Mouse (Mus musculus) T-helper 17 cell (primary cell): ENCODE data around the gene Sema3e.

Experiments used
- in situ Hi-C, 2 experiments: fragments of 300-600 bp; cut with MboI, MseI; formaldehyde crosslinking; loops; 1 replicate in 1 of 2; 2 replicates in 1 of 2; pipeline ENCODE4 v1.15.1; 2025; ENCODE audit warnings: high pct_unique_total_duplicates in 2 of 2

The Sema3e gene

DNA sequence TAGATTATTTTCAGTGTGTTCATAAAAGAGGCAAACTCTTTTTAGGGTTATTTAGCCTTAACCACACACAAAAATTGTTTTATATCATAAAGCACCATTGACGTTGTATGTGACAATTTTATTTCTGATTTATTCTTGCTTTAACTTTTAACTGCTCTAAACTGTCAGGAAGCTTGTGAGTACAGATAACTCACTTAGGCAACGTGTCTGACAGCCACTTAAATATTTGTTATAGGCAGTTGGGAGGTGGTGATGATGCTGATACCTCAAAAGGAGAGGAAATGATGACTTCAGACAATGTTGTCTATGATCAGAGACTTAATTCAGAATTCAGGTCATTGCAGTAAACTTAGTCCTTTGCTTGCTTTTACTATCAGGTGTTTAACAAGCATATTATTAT lies 181.7 kb downstream of the Sema3e start:
- in situ Hi-C loops: no loop called here

DNA sequence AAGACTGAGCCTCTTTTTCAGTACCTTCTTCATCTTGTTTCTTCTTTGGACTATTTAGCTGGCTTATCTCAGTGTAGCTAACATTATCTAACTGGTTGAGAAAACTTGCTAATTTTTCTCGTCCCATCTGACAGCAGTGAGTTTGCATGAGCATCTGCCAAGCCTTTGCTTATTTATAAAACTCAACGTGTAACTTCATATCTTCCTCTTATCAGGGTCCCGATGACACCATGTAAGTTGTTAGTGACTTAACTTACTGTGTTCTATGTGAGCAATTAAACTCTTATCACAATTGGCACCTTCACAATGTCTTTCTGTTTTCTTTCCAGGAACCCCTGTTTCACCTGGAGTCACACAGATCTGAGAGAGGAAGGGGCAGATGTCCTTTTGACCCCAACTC lies 184.9 kb downstream of the Sema3e start:
- in situ Hi-C loops: no loop called here

DNA sequence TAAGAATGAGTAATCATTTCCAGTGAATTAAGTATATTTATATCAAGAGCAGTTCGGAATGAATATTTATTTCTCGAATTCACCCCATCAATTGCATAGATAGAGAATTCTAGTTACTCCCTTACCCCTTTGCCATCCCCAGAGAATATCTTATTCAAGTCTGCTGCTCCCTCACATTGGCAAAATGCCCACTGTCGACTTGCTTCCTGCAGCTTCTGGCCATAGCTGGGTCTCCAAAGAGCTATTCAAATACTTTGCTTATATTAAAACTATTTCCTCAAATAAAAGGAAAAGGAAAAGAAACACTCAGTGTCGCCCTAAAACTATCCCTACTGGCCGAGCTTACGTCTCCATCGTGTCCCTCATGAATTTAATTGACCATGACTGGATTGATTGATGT lies 191.1 kb downstream of the Sema3e start:
- in situ Hi-C loops: no loop called here

DNA sequence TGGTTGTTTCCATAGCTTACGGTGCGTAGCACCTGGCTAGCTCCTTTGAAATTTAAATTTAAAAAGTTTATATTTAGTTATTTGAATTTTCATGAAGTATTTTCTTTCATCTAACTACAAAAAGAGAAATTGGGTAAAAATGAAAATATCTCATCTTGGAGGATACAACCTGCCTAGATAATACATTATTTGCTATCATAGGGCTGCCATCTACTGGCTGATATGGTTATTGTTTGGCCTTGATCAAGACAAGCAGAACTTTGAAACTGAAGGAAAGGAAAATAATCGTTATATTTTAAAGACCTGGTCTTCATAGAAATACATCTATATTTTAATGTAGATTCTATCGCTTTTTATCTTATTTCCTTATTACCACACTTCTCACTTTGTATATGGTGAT lies 193.6 kb downstream of the Sema3e start:
- in situ Hi-C loops: no loop called here

DNA sequence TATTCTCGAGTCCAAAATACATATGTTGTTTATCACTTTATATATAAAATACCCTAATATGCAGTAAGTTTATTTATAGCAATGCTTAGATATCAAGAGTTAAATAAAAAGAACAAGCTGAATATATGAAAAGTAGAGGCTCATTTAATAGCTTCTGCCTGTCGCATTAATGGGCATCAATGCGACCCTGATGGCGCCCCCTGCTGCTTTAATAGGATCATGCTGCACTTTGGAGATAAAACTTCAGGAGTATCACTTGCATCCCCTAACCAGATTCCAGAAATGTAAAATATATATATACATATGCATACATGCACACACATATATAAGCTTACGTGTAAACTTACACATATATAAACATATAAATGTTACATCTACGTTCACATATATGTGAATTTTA lies 199.4 kb downstream of the Sema3e start:
- in situ Hi-C loops: no loop called here

DNA sequence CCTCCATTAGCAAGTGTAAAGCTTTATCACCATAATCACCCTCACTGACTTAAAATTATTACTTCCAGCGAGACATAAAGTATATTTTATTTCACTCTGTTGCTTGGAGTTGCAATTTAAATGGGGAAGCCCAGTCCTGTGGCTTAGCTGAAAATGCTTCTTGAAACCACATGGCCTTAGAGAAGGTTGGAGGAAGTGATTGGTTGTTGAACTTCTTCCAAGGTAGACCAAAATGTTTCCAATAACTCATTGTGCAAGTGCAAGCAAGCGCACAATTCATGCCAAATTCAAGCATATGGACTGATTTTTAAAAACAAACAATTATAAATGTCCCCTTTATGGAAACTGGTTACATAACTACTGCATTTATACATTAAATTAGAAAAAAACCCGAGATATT lies 206.0 kb downstream of the Sema3e start:
- in situ Hi-C loops: no loop called here

DNA sequence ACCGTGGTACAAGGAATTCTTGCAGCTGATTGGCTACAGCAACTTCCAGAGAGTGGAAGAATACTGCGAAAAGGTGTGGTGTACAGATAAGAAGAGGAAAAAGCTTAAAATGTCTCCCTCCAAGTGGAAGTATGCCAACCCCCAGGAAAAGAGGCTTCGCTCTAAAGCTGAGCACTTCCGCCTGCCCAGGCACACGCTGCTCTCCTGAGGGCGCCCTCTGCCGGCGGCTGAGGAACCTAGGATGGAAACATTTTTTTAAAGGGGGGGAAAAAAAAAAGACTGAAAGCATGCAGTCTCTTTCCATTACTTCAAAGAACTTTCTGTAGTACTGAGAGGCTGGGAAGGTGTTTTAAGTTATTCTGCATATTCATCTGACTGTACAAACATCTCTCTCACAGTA lies 227.5 kb downstream of the Sema3e start:
- in situ Hi-C loops: no loop called here

DNA sequence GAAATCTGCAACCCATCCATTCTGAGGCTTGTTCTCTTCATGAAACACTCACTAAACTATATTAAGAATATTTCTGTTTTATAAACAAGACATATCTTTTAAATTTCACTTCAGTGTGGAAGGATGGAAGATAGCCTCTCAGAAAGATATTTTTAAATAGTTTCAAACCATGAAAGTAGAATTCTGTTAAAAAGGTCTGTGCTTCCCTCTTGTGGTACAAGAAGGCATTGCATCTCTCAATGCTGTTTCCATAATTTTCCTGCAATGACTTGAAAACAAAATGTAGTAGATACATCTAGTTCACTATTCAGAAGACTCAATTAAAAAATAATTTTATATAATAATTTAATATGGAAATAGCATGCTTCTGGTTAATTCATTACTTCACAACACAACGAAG lies 228.3 kb downstream of the Sema3e start:
- in situ Hi-C loops: no loop called here

DNA sequence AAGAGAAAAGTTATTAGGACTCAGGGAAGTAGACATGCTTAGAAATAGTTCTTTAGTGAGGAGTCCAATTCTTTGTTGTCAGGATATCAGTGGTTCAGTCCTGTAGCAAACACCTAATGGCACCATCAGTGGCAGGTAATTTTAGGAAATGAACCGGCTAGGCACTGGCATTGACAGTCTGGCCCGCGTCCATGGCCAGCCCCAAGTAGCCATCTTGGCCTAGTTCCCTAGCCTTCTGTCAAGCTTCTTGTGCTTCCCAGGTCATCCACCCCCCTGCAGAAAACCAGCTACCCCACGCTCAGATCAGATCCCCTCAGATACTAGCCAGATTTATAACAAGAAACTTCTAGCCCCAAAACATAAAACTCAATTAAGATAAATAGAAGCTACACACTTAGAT lies 235.1 kb downstream of the Sema3e start:
- in situ Hi-C loops: no loop called here

DNA sequence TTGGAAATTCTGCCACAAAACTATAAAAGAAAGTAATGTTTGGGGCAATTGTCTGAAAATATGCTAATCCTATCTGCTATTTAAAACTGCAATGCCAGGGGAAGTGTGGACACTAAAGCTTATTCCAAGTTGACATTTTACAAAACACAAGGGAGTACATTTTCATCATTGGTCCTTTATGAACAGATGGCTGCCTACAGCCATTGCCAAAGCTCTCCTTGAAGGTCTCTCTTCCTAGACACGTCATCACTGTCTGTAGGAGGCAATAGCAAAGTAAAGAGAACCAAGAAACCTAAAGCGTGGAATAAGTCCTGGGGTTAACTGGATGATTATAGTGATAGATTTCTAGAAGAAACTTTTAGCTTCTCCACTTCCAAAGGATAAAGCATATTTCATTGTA lies 242.3 kb downstream of the Sema3e start:
- in situ Hi-C loops: no loop called here
